Comparison of ENCODE assay signal across 32 mouse cellular contexts in the genomic region with DNA sequence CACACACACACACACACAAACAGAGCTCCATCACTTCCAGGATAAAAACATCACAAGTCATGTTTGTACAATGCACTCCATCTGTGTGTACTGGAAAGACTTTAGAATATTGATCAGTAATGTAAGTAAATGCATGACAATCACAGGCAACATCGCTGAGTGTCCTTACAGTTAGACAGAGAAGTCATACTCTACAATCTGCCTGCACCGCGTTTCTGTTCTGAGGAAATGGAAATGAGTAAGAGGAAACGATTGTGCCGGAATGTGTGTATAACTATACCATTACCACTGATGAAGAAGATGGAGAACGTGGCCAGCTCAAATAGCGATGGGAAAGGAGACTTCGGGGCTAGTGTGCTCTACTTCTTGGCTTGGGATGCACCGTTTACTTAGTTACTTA.
"Had no signal": no experiment of that assay in that cellular context is flagged by ENCODE, and none has a peak within 500 bp of the region (broad histone marks: within the 10 kb centered on the region; RNA-seq: fewer than 3 reads in every experiment).

No protein-coding gene starts in this region.

- ATAC-seq: liver, embryonic 12.5 days; liver, postnatal 0 days; lung, postnatal 0 days; midbrain, embryonic 13.5 days; midbrain, embryonic 15.5 days; midbrain, embryonic 16.5 days had no signal

- H3K36me3 ChIP-seq: limb, embryonic 10.5 days; limb, embryonic 12.5 days; limb, embryonic 13.5 days; limb, embryonic 15.5 days; liver, embryonic 12.5 days; liver, embryonic 13.5 days; liver, embryonic 15.5 days; lung, embryonic 15.5 days; midbrain, embryonic 10.5 days; midbrain, embryonic 12.5 days; midbrain, embryonic 13.5 days; midbrain, embryonic 15.5 days; neural tube, embryonic 12.5 days; neural tube, embryonic 13.5 days had no signal

- H3K4me2 ChIP-seq: limb, embryonic 12.5 days; limb, embryonic 13.5 days; limb, embryonic 15.5 days; liver, embryonic 11.5 days; liver, embryonic 12.5 days; liver, embryonic 13.5 days; liver, embryonic 15.5 days; lung, embryonic 14.5 days; lung, embryonic 15.5 days; midbrain, embryonic 12.5 days; midbrain, embryonic 13.5 days; midbrain, embryonic 15.5 days; neural tube, embryonic 12.5 days; neural tube, embryonic 13.5 days had no signal

- DNase-seq: left cerebral cortex, postnatal 4 days; liver; liver, embryonic 13.5 days; liver, postnatal 0 days; lung, adult 18-20 months; lung, adult 2 months; lung, embryonic 14.5 days; lung, postnatal 10 days; lung, postnatal 14 days; lung, postnatal 36 days; lung, postnatal 4 days; midbrain, embryonic 14.5 days had no signal

- H3K27ac ChIP-seq: limb, embryonic 10.5 days; limb, embryonic 12.5 days; limb, embryonic 13.5 days; limb, embryonic 15.5 days; liver, embryonic 12.5 days; liver, embryonic 13.5 days; liver, embryonic 14.5 days; liver, embryonic 15.5 days; lung, embryonic 15.5 days; macrophage; midbrain, embryonic 10.5 days; midbrain, embryonic 12.5 days; midbrain, embryonic 13.5 days; midbrain, embryonic 15.5 days; neural tube, embryonic 12.5 days; neural tube, embryonic 13.5 days had no signal

- H3K9me3 ChIP-seq: limb, embryonic 10.5 days; limb, embryonic 12.5 days; limb, embryonic 13.5 days; limb, embryonic 15.5 days; liver, embryonic 12.5 days; liver, embryonic 13.5 days; liver, embryonic 15.5 days; lung, embryonic 15.5 days; midbrain, embryonic 10.5 days; midbrain, embryonic 12.5 days; midbrain, embryonic 13.5 days; midbrain, embryonic 15.5 days; neural tube, embryonic 12.5 days; neural tube, embryonic 13.5 days had no signal

- H3K27me3 ChIP-seq: limb, embryonic 12.5 days; limb, embryonic 13.5 days; limb, embryonic 15.5 days; liver, embryonic 12.5 days; liver, embryonic 13.5 days; liver, embryonic 15.5 days; lung, embryonic 15.5 days; megakaryocyte, embryonic 14.5 days; midbrain, embryonic 12.5 days; midbrain, embryonic 13.5 days; midbrain, embryonic 15.5 days; neural tube, embryonic 12.5 days; neural tube, embryonic 13.5 days had no signal

- H3K4me1 ChIP-seq: limb, embryonic 10.5 days; limb, embryonic 12.5 days; liver, embryonic 12.5 days; liver, embryonic 13.5 days; liver, embryonic 15.5 days; lung, embryonic 15.5 days; neural tube, embryonic 12.5 days had no signal

- H3K4me3 ChIP-seq: limb, embryonic 10.5 days; limb, embryonic 12.5 days; limb, embryonic 13.5 days; limb, embryonic 15.5 days; liver, embryonic 12.5 days; liver, embryonic 13.5 days; liver, embryonic 15.5 days; lung, embryonic 15.5 days; megakaryocyte, embryonic 14.5 days; midbrain, embryonic 10.5 days; midbrain, embryonic 12.5 days; midbrain, embryonic 13.5 days; midbrain, embryonic 15.5 days; myocyte; neural tube, embryonic 12.5 days; neural tube, embryonic 13.5 days had no signal

- H3K9ac ChIP-seq: limb, embryonic 12.5 days; limb, embryonic 13.5 days; limb, embryonic 15.5 days; liver, embryonic 12.5 days; liver, embryonic 13.5 days; liver, embryonic 14.5 days; liver, embryonic 15.5 days; liver, postnatal 0 days; lung, embryonic 14.5 days; lung, embryonic 15.5 days; midbrain, embryonic 12.5 days; midbrain, embryonic 13.5 days; midbrain, embryonic 15.5 days; neural tube, embryonic 12.5 days; neural tube, embryonic 13.5 days had no signal
